Mouse (Mus musculus) CD4-positive helper T cell, adult 2 months (primary cell): ENCODE measurements around the gene Nkg7.

Experiments used
- DNase-seq: peaks from one replicate; pipeline ENCODE4 v3.0.0-alpha.2; 2012; ENCODE audit warnings: low read depth, missing footprints, low spot score

The Nkg7 gene

DNA sequence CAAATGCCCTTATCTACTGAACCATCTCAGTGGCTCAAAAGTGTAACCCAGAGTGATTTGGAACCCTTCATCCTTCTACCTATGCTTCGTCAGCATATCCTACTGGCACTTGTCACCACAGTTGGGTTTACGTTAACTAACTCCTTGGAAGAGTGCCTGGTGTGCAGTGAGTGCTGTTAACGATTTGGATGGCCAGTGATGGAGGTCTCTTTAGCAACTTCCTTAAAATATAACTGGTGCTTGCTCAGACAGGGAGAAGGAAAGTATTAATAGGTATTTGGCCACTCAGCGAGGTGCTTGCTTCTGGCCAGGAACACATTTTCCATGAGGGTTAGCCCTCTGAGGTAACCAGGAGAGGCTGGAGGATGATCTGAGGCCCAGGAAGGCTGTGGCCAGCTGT is 10.9 kb downstream of the Nkg7 start:
- DNase-seq: no peak

- DNase-seq: no peak
Observed at GRCm38 (mm10) chr7:43448246-43448645, 11.4 kb downstream of the Nkg7 start.

DNA sequence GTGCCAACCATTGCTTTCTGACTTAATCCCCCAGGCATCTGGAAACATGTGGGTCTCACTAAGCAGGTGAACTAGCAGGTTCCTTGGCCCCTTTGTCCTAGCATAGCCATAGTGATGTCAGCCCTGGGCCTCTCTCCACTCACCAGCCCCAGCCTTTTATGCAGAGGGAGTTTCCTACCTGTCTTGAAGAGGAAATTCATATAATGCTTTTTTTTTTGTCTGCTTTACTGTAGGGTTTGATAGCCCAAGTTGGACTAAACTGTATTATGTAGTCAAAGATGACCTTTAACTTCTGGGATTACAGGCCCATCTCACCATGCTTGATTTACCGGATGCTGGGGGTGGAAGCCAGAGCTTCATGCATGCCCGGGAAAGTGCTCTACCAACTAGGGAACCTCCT is 12.9 kb downstream of the Nkg7 start:
- no peak for DNase-seq

- no peak for DNase-seq
Observed at GRCm38 (mm10) chr7:43451726-43452125, 14.9 kb downstream of the Nkg7 start.

- peak; percentile 52 for DNase-seq
Observed at GRCm38 (mm10) chr7:43452609-43453008, 15.7 kb downstream of the Nkg7 start.

DNA sequence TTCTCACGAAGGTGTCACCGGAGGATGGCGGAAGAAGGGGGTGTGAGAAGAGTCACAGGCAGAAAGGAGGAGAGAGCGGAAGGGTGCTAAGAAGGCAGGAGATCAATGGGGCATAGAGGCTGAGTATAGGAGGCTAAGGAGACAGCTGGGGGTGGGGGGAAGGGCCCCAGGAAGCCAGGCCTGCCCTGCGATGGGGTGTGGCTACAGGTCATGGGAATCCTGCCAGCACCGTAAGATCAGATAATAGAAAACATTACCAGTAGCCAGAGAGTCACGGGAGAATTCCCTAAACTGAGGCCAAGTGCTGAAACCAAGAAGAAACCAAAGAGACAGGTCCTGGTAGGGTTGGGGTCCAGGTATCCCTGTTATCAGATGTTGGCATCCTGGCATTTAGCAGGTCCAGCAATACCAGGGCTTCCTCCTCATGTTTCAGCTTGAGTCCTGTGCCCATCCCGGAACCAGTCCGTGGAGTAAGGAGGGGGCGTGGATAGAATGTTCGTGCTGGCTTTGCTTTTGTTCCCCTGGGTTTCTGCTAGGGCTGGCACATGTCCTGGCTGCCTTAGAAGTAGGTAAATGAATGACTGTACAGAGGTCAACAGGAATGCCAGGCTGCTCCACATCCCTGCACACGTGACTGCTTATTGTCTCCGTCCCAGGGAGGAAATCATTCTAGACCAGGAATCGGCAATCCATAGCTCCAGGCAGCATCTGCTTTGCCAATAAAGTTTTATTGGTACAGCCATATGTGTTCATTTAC is 16.9 kb downstream of the Nkg7 start:
- DNase-seq: no peak

DNA sequence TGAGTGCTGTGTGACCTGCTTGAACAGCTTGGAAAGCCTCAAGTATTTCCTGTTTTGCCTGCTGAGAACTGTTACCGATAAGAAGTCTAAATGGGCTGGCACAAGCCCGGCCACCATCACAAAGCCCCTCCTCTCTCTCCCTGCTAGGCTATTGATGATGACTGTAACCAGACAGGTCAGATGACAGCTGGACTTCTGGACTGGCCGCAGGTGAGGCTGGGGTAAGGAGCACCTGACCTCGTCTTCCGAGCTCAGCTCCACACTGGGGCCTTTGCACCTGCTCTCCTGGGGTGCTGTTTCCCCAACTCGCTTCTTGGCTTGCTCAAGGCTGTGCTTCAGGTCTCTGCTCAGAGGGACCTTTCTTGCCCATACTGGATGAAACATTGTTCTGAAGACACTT is 17.5 kb downstream of the Nkg7 start:
- DNase-seq: no peak

DNA sequence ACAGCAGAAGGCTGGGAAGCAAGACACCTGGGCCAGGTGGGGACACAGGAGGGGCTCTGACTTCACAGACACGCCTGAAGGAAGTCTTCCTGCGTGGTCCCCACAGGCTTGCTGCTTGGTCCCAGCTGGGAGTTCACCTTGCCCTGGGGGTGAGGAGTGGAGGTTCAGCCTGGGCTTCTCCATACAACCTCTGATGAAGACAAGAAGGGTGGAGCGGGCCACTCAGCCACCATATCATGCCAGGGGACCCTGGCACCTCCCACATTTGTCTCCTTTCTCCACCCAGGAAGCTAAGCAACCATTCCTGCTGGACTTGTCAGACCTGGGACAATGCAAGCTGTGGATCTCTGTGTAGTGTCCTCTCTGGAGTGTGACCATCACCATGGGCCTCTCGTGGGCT is 26.0 kb downstream of the Nkg7 start, which contains the start of gene Vsig10l:
Gene Vsig10l, plus strand, starts transcription at position 301 of the 400 bp plus-strand sequence.
- no peak for DNase-seq

- no peak for DNase-seq
Observed at GRCm38 (mm10) chr7:43463976-43464375, 27.1 kb downstream of the Nkg7 start.

DNA sequence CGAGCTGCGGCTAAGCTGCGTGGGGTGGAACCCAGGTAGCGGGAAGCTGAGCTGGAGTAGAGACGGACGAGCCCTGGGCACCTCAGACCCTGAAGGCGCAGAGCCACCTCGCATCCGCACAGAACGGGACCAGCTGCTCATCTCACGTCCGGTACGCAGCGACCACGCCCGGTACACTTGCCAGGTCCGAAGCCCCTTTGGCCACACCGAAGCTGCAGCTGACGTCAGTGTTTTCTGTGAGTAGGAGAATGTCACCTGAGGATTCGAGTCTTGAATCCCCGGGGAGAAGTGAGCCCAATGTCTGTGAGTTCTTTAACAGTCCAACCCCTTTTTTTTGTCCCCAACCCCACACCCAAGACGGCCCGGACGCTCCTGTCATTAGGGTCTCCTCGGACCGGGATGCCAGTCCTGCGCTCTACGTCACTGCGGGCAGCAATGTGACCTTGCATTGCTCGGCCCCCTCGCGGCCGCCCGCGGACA is 28.0 kb downstream of the Nkg7 start:
- DNase-seq: peak; percentile 37

DNA sequence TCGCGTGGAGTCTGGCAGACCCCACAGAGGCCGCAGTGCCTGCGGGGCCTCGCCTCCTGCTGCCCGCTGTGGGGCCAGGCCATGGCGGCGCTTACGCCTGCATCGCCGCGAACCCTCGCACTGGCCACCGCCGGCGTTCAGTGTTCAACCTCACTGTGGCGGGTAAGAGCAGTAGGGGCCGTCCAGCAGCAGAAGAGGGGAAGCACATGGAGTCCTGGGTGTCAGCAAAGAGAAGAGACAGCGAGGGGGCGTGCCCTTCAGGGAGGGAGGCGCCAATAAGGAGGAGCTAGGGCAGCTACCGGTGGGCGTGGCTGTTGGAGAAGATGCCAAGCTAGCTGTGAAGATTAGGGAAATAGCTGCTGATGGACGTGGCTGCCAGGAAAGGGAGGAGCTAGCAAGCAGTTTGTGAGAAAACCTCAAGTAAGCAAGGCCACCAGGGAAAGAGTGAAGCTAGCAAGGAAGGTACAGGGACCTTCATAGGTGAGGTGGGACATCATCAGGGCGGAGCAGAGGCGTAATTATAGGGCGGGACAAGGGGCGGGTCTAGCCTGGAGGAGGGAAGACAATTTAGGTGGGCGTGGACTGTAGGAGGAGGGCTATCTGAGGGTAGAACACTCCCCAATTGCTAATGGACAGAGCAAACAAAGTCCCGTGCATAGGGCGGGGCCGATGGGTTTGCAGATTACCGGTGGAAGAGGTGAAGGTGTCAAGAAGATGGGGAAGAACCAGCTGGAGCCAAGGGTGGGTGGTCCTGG is 28.6 kb downstream of the Nkg7 start:
- DNase-seq: peak; percentile 95

GRCm38 (mm10) chr7:43466099-43466694 is 29.3 kb downstream of the Nkg7 start:
- peak; percentile 89 for DNase-seq

DNA sequence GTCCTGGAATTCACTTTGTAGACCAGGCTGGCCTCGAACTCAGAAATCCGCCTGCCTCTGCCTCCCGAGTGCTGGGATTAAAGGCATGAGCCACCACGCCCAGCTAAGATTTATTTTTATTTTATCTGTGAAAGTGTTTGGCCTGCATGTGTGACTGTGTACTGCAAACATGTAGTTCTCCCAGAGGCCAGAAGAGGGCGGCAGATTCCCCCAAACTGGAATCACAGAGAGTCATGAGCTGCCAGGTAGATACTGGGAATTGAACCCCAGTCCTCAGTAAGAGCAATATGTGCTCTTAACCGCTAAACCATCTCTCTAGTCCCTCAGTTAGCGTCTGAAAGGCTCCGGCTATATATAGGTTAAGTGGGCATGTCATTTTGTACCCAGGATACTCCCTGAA is 33.5 kb downstream of the Nkg7 start:
- DNase-seq: peak; percentile 61

DNA sequence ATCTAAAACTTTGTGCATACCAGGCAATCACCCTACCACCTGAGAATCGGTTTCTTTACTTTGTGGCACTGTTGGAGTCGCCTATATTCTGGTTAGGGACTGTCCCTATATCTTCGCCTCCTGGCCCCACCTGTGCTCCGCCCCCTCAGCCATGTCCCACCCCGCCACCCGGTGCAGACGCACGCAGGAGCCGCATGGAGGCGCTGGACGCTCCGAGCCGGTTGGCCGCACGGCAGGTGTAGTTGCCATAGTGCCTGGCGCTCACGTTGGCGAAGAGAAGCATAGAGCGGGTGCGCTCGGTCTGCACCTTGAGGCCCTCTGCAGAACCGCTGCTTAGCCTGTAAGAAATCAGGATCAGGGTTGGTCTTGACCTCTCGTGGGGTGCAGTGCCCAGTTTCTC is 38.8 kb downstream of the Nkg7 start:
- DNase-seq: peak; percentile 57

DNA sequence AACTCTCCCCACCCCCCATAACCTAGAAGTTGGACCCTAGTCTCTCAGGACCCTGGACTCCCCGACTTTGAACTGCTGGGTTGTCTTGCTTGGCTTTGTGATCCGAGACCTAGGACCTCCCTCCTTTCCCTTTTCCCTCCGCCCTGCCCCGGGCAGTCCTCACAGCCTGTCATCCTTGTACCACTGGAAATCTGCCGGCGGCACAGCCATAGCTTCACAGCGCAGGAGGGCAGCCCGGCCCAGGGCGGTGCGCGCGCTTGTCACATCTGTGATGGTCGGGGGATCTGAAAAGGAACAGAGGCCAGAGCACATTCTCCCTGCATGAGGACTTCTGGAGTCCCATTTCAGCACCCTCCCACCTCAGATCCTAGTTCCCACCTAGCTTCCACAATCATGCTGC is 39.5 kb downstream of the Nkg7 start:
- no peak for DNase-seq

DNA sequence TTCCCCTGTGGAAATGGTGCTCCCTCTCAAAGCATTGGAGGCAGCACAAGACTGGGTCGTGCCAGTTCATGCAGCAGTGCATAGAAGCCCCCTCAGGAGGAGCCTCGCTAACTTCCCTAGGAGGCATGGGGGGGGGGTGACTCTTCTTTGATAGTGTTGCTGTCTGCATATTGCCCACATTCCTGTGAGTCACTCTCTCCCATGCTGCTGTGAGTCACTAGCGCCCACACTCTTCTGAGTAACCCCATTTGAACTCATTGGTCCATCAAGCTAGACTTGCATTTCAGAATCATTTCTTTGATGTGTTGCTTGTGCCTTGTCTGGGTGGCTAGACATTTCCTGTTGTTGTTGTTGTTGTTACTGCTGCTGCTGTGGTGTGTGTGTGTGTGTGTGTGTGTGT is 44.3 kb downstream of the Nkg7 start:
- DNase-seq: peak; percentile 64

GRCm38 (mm10) chr7:43482090-43482716 is 45.3 kb downstream of the Nkg7 start:
- DNase-seq: no peak

DNA sequence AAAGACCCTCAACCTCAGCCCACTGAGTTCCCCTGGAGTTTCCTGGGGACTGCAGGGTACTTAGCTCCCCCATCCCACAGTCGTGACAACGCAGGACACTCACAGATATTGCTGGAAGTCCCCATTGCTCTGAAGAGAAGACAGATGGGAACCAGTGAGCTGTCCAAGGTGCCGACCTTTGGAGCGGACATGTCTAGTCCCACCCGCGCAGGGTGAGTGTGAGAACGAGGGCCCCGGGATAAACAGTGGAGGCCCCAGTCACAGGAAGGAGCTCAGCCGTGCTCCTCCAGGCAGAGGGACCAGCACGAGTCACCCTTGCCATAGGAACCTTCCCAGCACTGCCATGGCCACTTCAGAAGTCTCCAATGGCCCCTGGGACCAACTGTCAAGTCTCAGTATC is 46.4 kb downstream of the Nkg7 start:
- no peak for DNase-seq
